Mouse (Mus musculus) heart, embryonic 12.5 days (tissue): ENCODE data around the gene Trib3. TPM values are rescaled to one million over a fixed set of nuclear protein-coding genes. Genes with fewer than 3 reads are reported as not detected.

Experiments used
- ATAC-seq: fragments of 200-750 bp; cut with Nextera tagmentation; 2 replicates; pipeline ENCODE4 v1.8.0; 2017; ENCODE audit warnings: moderate TSS enrichment, moderate library complexity; ENCODE audit not compliant: insufficient number of reproducible peaks, low FRiP score
- H3K27ac ChIP-seq: fragments of 300-500 bp; sonication (generic); 2 replicates; pipeline ENCODE4 v1.5.1; 2016; ENCODE audit warnings: mild to moderate bottlenecking, moderate library complexity; ENCODE audit not compliant: poor library complexity, severe bottlenecking
- H3K27me3 ChIP-seq: fragments of 300-500 bp; sonication (generic); replicated peaks from 2 replicates; pipeline ENCODE4 v1.6.1; 2016; ENCODE audit warnings: mild to moderate bottlenecking, moderate library complexity
- H3K36me3 ChIP-seq: fragments of 300-500 bp; sonication (generic); 2 replicates; pipeline ENCODE4 v1.6.1; 2016; ENCODE audit warnings: mild to moderate bottlenecking, moderate library complexity
- H3K4me1 ChIP-seq: fragments of 300-500 bp; sonication (generic); replicated peaks from 2 replicates; pipeline ENCODE4 v1.6.1; 2016; ENCODE audit warnings: mild to moderate bottlenecking
- H3K4me2 ChIP-seq: fragments of 300-500 bp; sonication (generic); 2 replicates; pipeline ENCODE4 v1.6.1; 2016; ENCODE audit warnings: mild to moderate bottlenecking, moderate library complexity
- H3K4me3 ChIP-seq: fragments of 300-500 bp; sonication (generic); 2 replicates; pipeline ENCODE4 v1.5.1; 2016; ENCODE audit warnings: mild to moderate bottlenecking
- H3K9ac ChIP-seq: fragments of 300-500 bp; sonication (generic); 2 replicates; pipeline ENCODE4 v1.6.1; 2016; ENCODE audit warnings: mild to moderate bottlenecking, moderate library complexity
- H3K9me3 ChIP-seq: fragments of 300-500 bp; sonication (generic); replicated peaks from 2 replicates; pipeline ENCODE4 v1.6.1; 2016; ENCODE audit warnings: mild to moderate bottlenecking, moderate library complexity
- WGBS: fragments of 180-500 bp; shearing (Covaris S2); methylation state at CpG from one replicate; pipeline ENCODE4 v1.1.7; 2016; 5-methylcytosine and 5-hydroxymethylcytosine counted together
- polyA plus RNA-seq: library from polyadenylated mRNA; unstranded; fragments of >200 nt; fragmentation: Nextera tagmentation; extraction: Ambion mirVana; gene quantifications from 2 replicates; pipeline ENCODE4 v1.2.1, GENCODE M21; 2016

Trib3 gene
- polyA plus RNA-seq, 1 experiment from 2014 or later: 10.1 TPM

DNA sequence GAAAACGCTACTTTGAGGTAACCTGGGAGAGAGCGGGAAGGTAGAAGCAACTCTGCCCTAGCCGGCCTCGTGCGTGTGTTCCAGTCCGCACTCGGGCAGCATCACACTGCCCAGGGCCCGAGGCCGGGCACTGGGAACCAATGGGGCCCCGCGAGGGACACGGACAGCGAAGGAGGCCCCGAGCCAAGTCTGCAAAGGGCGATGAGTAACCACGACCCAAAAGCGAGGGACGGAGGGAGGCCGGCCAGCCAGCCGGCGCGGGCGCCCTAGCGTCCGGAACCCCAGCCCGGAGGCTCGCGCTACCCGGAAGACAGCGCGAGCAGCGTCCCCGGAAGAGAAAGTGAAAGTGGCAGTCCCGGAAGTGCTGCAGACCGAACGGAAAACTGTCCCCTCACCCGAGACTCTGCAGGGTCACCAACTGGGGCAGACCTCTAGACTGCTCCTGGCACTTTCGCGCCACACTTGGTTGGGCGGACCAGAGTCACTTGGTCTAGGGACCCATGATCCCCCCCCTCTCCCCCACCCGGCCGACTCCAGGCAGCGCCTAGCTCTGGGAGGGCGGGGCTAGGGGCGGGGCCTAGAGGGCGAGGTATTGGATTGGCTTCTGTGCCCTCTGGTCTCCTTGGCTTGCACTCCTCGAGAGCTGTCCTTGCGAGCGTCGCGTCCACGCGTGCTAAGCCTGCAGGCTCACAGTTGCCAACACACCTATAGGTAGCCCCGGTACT is 11.6 kb downstream of the Trib3 start, which contains the start of gene Rbck1:
Rbck1 (minus strand) TSS at position 553 of the 725 bp plus-strand sequence.
- Histone ChIP-seq H3K9ac (peak within 1 kb of the TSS; percentile 93), H3K36me3 (peaks cover 30% of the 10 kb centered on the region), H3K9me3 (no peaks in the 10 kb centered on the region), H3K4me3 (peak within 1 kb of the TSS; percentile 90), H3K4me2 (peak within 1 kb of the TSS; percentile 73), H3K27ac (peak within 1 kb of the TSS; percentile 94), H3K27me3 (no peaks in the 10 kb centered on the region), H3K4me1 (peaks cover 37% of the 10 kb centered on the region)
- ATAC-seq: peak; percentile 95
- under 1% methylated on average over 54 of the region's 54 CpGs for whole genome bisulfite sequencing

DNA sequence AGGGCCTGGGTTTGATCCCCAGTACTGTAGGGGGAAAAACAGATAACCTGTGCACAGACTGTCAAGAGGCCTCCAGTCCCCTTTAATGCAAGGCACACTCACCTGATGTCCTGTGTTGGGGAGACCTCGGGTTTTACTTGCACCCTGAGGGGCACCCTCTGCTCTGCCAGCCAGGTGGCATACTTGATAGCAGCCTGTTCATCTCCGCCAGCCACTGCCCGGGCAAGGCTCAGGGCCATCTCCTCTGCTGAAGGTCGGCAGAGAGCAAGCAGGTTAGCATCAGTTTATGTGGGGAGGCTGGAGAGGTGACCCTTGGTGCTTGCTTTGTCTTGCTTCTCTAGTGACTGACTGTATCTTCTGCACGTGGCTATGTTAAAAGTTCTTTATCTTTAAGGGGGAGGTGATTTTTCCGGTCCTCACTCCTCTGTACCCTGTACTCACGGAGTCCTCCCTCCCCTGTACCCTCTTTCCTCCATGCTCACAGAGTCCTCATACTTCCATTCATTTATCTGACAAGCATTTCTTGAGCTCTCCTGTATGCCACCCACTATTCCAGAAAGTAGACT is 12.9 kb downstream of the Trib3 start:
- Histone ChIP-seq H3K9ac (peak overlapping the region; percentile 93), H3K27ac (no peak overlapping the region), H3K9me3 (no peaks in the 10 kb centered on the region), H3K36me3 (peaks cover 44% of the 10 kb centered on the region), H3K4me1 (peaks cover 25% of the 10 kb centered on the region), H3K4me3 (peak overlapping the region; percentile 90), H3K4me2 (peak overlapping the region; percentile 73), H3K27me3 (no peaks in the 10 kb centered on the region)
- 39% methylated on average over 7 of the region's 7 CpGs for WGBS
- no peak for ATAC-seq

DNA sequence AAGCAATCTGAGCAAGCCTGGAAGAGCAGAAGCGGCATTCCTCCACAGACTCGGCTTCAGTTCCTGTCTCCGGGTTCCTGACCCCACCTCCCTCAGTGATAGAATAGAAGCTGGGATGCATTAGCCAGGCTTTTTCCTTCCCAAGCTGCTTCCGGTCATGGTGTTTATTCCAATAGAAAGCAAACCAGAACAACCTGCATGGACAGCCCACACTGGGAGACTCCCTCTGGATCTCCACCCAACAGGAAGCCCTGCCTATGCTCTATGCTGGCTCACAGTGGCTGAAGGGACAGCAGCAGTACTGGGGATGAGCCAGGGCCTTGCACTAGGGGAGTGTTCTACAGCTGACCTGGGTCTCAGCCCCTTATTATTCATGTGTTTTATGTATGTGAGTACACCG is 15.9 kb downstream of the Trib3 start:
- Histone ChIP-seq H3K27ac (no peak overlapping the region), H3K27me3 (no peaks in the 10 kb centered on the region), H3K36me3 (peaks cover 73% of the 10 kb centered on the region), H3K4me1 (peaks cover 13% of the 10 kb centered on the region), H3K9me3 (no peaks in the 10 kb centered on the region), H3K9ac (no peak overlapping the region), H3K4me3 (no peak overlapping the region), H3K4me2 (no peak overlapping the region)
- WGBS: 65% methylated on average over 5 of the region's 5 CpGs
- no peak for ATAC-seq

- H3K9me3 ChIP-seq: no peaks in the 10 kb centered on the region
- no peak overlapping the region for H3K27ac ChIP-seq
- no peak for ATAC-seq
- no peak overlapping the region for H3K4me3 ChIP-seq
- H3K27me3 ChIP-seq: no peaks in the 10 kb centered on the region
- peaks cover 86% of the 10 kb centered on the region for H3K36me3 ChIP-seq
- H3K9ac ChIP-seq: no peak overlapping the region
- 89% methylated on average over 8 of the region's 8 CpGs for WGBS
- H3K4me2 ChIP-seq: no peak overlapping the region
- peaks cover 13% of the 10 kb centered on the region for H3K4me1 ChIP-seq
Observed at GRCm38 (mm10) chr2:152326654-152327053, 17.2 kb downstream of the Trib3 start.

GRCm38 (mm10) chr2:152326157-152326556 is 17.7 kb downstream of the Trib3 start:
- ATAC-seq: no peak
- no peaks in the 10 kb centered on the region for H3K9me3 ChIP-seq
- peaks cover 91% of the 10 kb centered on the region for H3K36me3 ChIP-seq
- H3K27ac ChIP-seq: no peak overlapping the region
- H3K27me3 ChIP-seq: no peaks in the 10 kb centered on the region
- H3K4me2 ChIP-seq: no peak overlapping the region
- no peak overlapping the region for H3K9ac ChIP-seq
- peaks cover 8% of the 10 kb centered on the region for H3K4me1 ChIP-seq
- H3K4me3 ChIP-seq: no peak overlapping the region
- 81% methylated on average over 13 of the region's 13 CpGs for WGBS

- Histone ChIP-seq H3K4me2 (no peak overlapping the region), H3K36me3 (peaks cover 95% of the 10 kb centered on the region), H3K27ac (no peak overlapping the region), H3K9ac (no peak overlapping the region), H3K4me1 (no peaks in the 10 kb centered on the region), H3K9me3 (no peaks in the 10 kb centered on the region), H3K27me3 (no peaks in the 10 kb centered on the region), H3K4me3 (no peak overlapping the region)
- 88% methylated on average over 3 of the region's 3 CpGs for WGBS
- ATAC-seq: no peak
Observed at GRCm38 (mm10) chr2:152324842-152325241, 19.0 kb downstream of the Trib3 start.

GRCm38 (mm10) chr2:152323971-152324370 is 19.9 kb downstream of the Trib3 start:
- H3K9me3 ChIP-seq: no peaks in the 10 kb centered on the region
- ATAC-seq: no peak
- WGBS: 95% methylated on average over 14 of the region's 14 CpGs
- H3K4me2 ChIP-seq: no peak overlapping the region
- H3K36me3 ChIP-seq: peaks cover 98% of the 10 kb centered on the region
- no peak overlapping the region for H3K4me3 ChIP-seq
- no peak overlapping the region for H3K9ac ChIP-seq
- H3K27me3 ChIP-seq: no peaks in the 10 kb centered on the region
- no peak overlapping the region for H3K27ac ChIP-seq
- H3K4me1 ChIP-seq: no peaks in the 10 kb centered on the region

DNA sequence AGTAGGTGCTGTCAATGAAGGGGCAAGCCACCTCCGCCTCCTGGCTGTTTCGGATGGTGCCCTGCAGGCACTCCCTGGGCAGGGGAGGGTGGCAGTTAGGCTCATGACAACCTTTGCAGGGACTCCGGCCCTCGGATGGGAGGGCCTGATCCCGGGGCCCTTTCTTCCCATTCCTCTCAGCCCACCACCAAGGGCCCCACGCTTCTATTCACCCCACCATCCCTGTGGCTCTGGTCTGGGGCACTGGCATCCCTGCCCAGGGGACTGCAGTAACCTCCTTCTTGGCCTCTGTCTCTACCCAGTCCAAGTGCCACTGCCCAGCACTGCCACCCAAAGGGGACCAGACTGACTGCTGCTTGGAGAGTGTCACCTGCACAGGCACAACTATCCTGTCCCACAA is 21.6 kb downstream of the Trib3 start:
- no peaks in the 10 kb centered on the region for H3K4me1 ChIP-seq
- 94% methylated on average over 6 of the region's 6 CpGs for WGBS
- ATAC-seq: no peak
- no peaks in the 10 kb centered on the region for H3K27me3 ChIP-seq
- no peak overlapping the region for H3K4me3 ChIP-seq
- H3K36me3 ChIP-seq: peaks cover 98% of the 10 kb centered on the region
- no peak overlapping the region for H3K4me2 ChIP-seq
- no peak overlapping the region for H3K9ac ChIP-seq
- H3K27ac ChIP-seq: no peak overlapping the region
- no peaks in the 10 kb centered on the region for H3K9me3 ChIP-seq

- no peaks in the 10 kb centered on the region for H3K4me1 ChIP-seq
- peaks cover 98% of the 10 kb centered on the region for H3K36me3 ChIP-seq
- ATAC-seq: no peak
- H3K27me3 ChIP-seq: no peaks in the 10 kb centered on the region
- H3K9me3 ChIP-seq: no peaks in the 10 kb centered on the region
- H3K9ac ChIP-seq: no peak overlapping the region
- H3K4me2 ChIP-seq: no peak overlapping the region
- no peak overlapping the region for H3K4me3 ChIP-seq
- WGBS: 90% methylated on average over 5 of the region's 5 CpGs
- H3K27ac ChIP-seq: no peak overlapping the region
Observed at GRCm38 (mm10) chr2:152321558-152321957, 22.3 kb downstream of the Trib3 start.

GRCm38 (mm10) chr2:152317054-152317453 is 26.8 kb downstream of the Trib3 start:
- Histone ChIP-seq H3K36me3 (peaks cover 97% of the 10 kb centered on the region), H3K9me3 (no peaks in the 10 kb centered on the region), H3K4me3 (no peak overlapping the region), H3K4me2 (no peak overlapping the region), H3K27me3 (no peaks in the 10 kb centered on the region), H3K4me1 (no peaks in the 10 kb centered on the region), H3K9ac (no peak overlapping the region), H3K27ac (no peak overlapping the region)
- no peak for ATAC-seq
- 75% methylated on average over 6 of the region's 6 CpGs for WGBS

GRCm38 (mm10) chr2:152313926-152314325 is 29.9 kb downstream of the Trib3 start:
- H3K4me1 ChIP-seq: no peaks in the 10 kb centered on the region
- 89% methylated on average over 6 of the region's 6 CpGs for WGBS
- no peak for ATAC-seq
- no peaks in the 10 kb centered on the region for H3K27me3 ChIP-seq
- H3K4me2 ChIP-seq: no peak overlapping the region
- no peak overlapping the region for H3K27ac ChIP-seq
- no peak overlapping the region for H3K9ac ChIP-seq
- no peak overlapping the region for H3K4me3 ChIP-seq
- no peaks in the 10 kb centered on the region for H3K9me3 ChIP-seq
- H3K36me3 ChIP-seq: peaks cover 98% of the 10 kb centered on the region
